ENCODE assay signal across 8 mouse cellular contexts in the genomic region with DNA sequence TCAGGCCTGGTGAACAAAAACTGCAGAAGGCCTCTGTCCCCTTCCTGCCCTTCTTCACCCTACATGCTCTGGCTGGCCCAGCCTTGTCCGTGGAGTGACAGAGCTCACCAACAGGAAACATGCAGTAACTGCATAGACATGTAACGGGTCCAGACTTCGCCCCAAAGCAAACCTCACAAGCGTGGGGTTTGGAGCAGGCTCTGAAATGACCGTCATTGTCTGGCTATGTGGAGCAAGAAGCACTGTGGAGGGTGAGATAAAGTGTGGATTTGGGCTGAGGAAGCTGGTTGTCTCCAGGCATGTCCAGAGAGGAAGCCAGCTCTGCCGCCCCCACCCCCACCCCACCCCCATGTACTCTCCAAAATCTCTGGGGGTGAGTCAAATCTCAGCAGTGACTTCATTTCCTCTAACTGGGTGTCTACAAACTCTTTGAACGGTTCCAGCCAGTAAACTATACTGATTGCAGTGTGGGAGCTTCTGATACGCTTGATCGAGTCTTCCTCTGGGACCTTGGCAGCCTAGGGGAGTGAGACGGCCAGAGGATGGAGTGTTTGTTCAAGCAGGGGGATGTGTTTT.
DNase-seq lines count a peak whose midpoint lies in the region; ATAC-seq and TF ChIP-seq lines count a peak whose summit lies in the region.

No protein-coding gene starts in this region.

- no peaks in the 10 kb centered on the region for H3K27me3 ChIP-seq in heart, embryonic 15.5 days
- H3K27me3 ChIP-seq in liver, embryonic 15.5 days = no peaks in the 10 kb centered on the region
- no peaks in the 10 kb centered on the region for H3K27me3 ChIP-seq in forebrain, embryonic 15.5 days

- peak; percentile 67 to 75 for DNase-seq in lung, adult 18-20 months
- DNase-seq in lung, adult 2 months = no peak
- DNase-seq in urinary bladder, postnatal 36 days (ENCODE audit: low spot score in 2 of 2) = peak; percentile 49 to 60
- no peak for DNase-seq in left cerebral cortex, adult 11 months (ENCODE audit: low spot score)
- no peak for DNase-seq in embryo, embryonic 10.5 days (ENCODE audit: low spot score)

- peaks cover 46% of the 10 kb centered on the region for H3K4me1 ChIP-seq in lung, adult 2 months (ENCODE audit: control insufficient read depth, insufficient read depth, low read length)
- H3K4me1 ChIP-seq in heart, embryonic 15.5 days (replicated peaks) = peaks cover 75% of the 10 kb centered on the region
- peaks cover 17% of the 10 kb centered on the region for H3K4me1 ChIP-seq in liver, embryonic 15.5 days (replicated peaks)
- H3K4me1 ChIP-seq in forebrain, embryonic 15.5 days = peaks cover 4% of the 10 kb centered on the region; the same call in 1 of the 2 replicates

- peak overlapping the region; percentile 93 for H3K27ac ChIP-seq in heart, embryonic 15.5 days
- peak overlapping the region; percentile 26; the same call in 1 of the 2 replicates for H3K27ac ChIP-seq in liver, embryonic 15.5 days (replicated peaks)
- H3K27ac ChIP-seq in forebrain, embryonic 15.5 days (replicated peaks) = no peak overlapping the region

- H3K4me2 ChIP-seq in heart, embryonic 15.5 days = peak overlapping the region; percentile 17; the same call in 1 of the 2 replicates
- H3K4me2 ChIP-seq in liver, embryonic 15.5 days = no peak overlapping the region
- no peak overlapping the region for H3K4me2 ChIP-seq in forebrain, embryonic 15.5 days (replicated peaks)

- H3K9me3 ChIP-seq in heart, embryonic 15.5 days (replicated peaks) = no peaks in the 10 kb centered on the region
- no peaks in the 10 kb centered on the region for H3K9me3 ChIP-seq in liver, embryonic 15.5 days (replicated peaks)
- H3K9me3 ChIP-seq in forebrain, embryonic 15.5 days = no peaks in the 10 kb centered on the region

- WGBS in lung, adult 2 months = 20% methylated on average over 10 of the region's 10 CpGs
- 30% methylated on average over 10 of the region's 10 CpGs for WGBS in heart, embryonic 15.5 days
- 33% methylated on average over 10 of the region's 10 CpGs for WGBS in liver, embryonic 15.5 days (ENCODE audit: insufficient replicate concordance)
- WGBS in forebrain, embryonic 15.5 days = 78% methylated on average over 10 of the region's 10 CpGs

- no peak for TF ChIP-seq CTCF in lung, adult 2 months (IDR thresholded peaks at IDR 0.05; ENCODE audit: insufficient read depth, low read length)

- H3K36me3 ChIP-seq in heart, embryonic 15.5 days = peaks cover 13% of the 10 kb centered on the region
- H3K36me3 ChIP-seq in liver, embryonic 15.5 days (replicated peaks) = no peaks in the 10 kb centered on the region
- H3K36me3 ChIP-seq in forebrain, embryonic 15.5 days = no peaks in the 10 kb centered on the region

- peak; percentile 59 for ATAC-seq in heart, embryonic 15.5 days (replicated peaks; ENCODE audit: insufficient number of reproducible peaks, insufficient read depth, low FRiP score, low read depth)
- ATAC-seq in liver, embryonic 15.5 days (ENCODE audit: insufficient read depth) = peak; percentile 36
- ATAC-seq in forebrain, embryonic 15.5 days (replicated peaks) = no peak

- no peak overlapping the region for H3K9ac ChIP-seq in heart, embryonic 15.5 days
- H3K9ac ChIP-seq in liver, embryonic 15.5 days = no peak overlapping the region
- no peak overlapping the region for H3K9ac ChIP-seq in forebrain, embryonic 15.5 days (replicated peaks)

- H3K4me3 ChIP-seq in lung, adult 2 months (replicated peaks; ENCODE audit: extremely low read depth, low read depth, low read length) = no peak overlapping the region
- no peak overlapping the region for H3K4me3 ChIP-seq in heart, embryonic 15.5 days
- no peak overlapping the region for H3K4me3 ChIP-seq in liver, embryonic 15.5 days (replicated peaks)
- H3K4me3 ChIP-seq in forebrain, embryonic 15.5 days = no peak overlapping the region

- TF ChIP-seq POLR2A in lung, adult 2 months (IDR thresholded peaks at IDR 0.05; ENCODE audit: borderline replicate concordance, extremely low read depth, low read depth, low read length) = no peak

Comparison
In these comparisons a context has a peak if more than half of its experiments do, and no peak if none do; other contexts are left out.
1. DNase-seq: peak in lung, adult 18-20 months (2 of 2) and urinary bladder, postnatal 36 days (2 of 2); none in lung, adult 2 months (single experiment), left cerebral cortex, adult 11 months (single experiment) and embryo, embryonic 10.5 days (single experiment).